Mouse (Mus musculus): ENCODE data around the gene Gpr183. TPM values are rescaled to one million over a fixed set of nuclear protein-coding genes. Genes with fewer than 3 reads are reported as not detected.

Gene Gpr183
- polyA plus RNA-seq, 1 experiment from 2014 or later = 4.0 TPM

DNA sequence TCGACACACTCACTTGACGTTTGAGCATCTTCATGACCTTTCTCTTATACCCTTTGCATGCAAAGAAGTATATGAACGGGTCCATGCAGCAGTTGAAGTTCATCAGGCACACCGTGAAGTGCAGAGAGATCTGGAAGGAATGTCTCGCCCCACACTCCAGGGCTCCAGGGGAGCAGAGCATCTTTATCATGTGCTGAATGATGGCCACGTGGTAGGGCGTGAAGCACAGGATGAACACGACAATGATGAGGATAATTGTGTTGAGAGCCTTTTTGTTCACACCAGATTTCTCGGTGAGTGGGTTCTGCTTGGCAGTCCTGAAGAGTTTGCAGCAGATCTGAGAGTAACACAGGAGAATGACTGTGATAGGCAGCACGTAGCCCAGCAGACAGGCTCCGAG lies 10.9 kb downstream of the Gpr183 start:
- Histone ChIP-seq H3K4me3 (ENCODE audit: low read length) (no peak overlapping the region), H3K27me3 (ENCODE audit: insufficient read depth, low read length) (no peaks in the 10 kb centered on the region), H3K9ac (replicated peaks; ENCODE audit: low read length) (no peak overlapping the region), H3K4me1 (ENCODE audit: insufficient read depth, low read length) (peaks cover 5% of the 10 kb centered on the region; the same call in 1 of the 2 replicates), H3K36me3 (ENCODE audit: insufficient read depth, low read length) (peaks cover 7% of the 10 kb centered on the region; the same call in 1 of the 2 replicates), H3K27ac (ENCODE audit: low read length) (no peak overlapping the region), H3K4me2 (replicated peaks; ENCODE audit: low read depth, low read length) (no peak overlapping the region), H3K9me3 (ENCODE audit: low read length) (no peaks in the 10 kb centered on the region)
- WGBS = 94% methylated on average over 11 of the region's 11 CpGs
- ATAC-seq (ENCODE audit: low FRiP score, low TSS enrichment) = no peak

DNA sequence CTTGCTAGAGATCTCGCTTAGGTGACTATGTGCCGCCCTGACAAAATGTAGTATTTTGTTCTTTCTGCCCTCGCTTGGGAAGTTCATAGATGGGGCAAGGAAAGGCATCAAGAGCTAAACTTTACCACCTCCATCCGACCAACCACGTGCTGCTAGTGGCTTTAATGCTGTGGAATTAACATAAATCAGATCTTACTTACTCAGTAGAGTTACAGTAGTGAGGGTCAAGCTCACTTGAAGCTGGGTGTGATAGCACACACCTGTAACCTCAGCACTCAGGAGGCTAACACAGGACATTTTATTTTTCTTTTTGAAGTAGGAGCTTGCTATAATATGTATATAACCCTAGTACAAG lies 13.0 kb downstream of the Gpr183 start:
- Histone ChIP-seq H3K36me3 (ENCODE audit: insufficient read depth, low read length) (peaks cover 7% of the 10 kb centered on the region; the same call in 1 of the 2 replicates), H3K4me1 (ENCODE audit: insufficient read depth, low read length) (peaks cover 2% of the 10 kb centered on the region; the same call in 1 of the 2 replicates), H3K9ac (replicated peaks; ENCODE audit: low read length) (no peak overlapping the region), H3K9me3 (ENCODE audit: low read length) (no peaks in the 10 kb centered on the region), H3K27me3 (ENCODE audit: insufficient read depth, low read length) (no peaks in the 10 kb centered on the region), H3K4me2 (replicated peaks; ENCODE audit: low read depth, low read length) (no peak overlapping the region), H3K27ac (ENCODE audit: low read length) (no peak overlapping the region), H3K4me3 (ENCODE audit: low read length) (no peak overlapping the region)
- 76% methylated on average over 5 of the region's 5 CpGs for WGBS
- no peak for ATAC-seq (ENCODE audit: low FRiP score, low TSS enrichment)

DNA sequence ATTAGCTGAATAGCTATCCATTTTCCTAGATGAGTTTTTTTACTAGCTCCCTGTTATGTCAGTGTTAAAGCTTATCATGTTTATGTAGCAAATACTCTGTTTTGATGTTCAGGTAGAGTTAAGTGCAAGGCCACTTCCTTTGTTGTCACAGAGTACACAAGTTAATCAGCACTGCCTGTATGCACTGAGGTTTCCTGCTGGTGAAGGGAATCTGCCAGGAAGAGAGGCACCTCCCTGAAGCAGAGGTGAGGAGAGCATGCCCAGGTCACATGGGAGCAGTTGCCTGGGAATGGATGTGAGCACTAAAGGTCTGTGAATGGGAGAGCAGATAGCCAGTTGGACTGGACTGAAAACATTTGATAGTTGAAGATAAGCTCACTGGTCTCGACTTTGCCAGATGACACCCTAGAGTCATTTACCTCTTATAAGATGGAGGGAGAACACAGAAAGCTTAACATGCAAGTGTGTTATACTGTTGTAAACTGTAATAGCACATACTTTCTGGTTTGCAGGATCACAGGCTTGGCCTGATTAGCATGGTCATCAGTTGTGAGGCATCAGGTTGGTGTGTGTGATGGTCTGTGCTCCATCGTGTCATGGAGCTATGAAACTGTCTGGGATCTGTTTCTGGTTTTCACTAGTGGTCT lies 13.5 kb downstream of the Gpr183 start:
- Histone ChIP-seq H3K27me3 (ENCODE audit: insufficient read depth, low read length) (no peaks in the 10 kb centered on the region), H3K4me1 (ENCODE audit: insufficient read depth, low read length) (peaks cover 4% of the 10 kb centered on the region; the same call in 1 of the 2 replicates), H3K4me2 (replicated peaks; ENCODE audit: low read depth, low read length) (no peak overlapping the region), H3K9me3 (ENCODE audit: low read length) (no peaks in the 10 kb centered on the region), H3K36me3 (ENCODE audit: insufficient read depth, low read length) (peaks cover 7% of the 10 kb centered on the region; the same call in 1 of the 2 replicates), H3K9ac (replicated peaks; ENCODE audit: low read length) (no peak overlapping the region), H3K4me3 (ENCODE audit: low read length) (no peak overlapping the region), H3K27ac (ENCODE audit: low read length) (no peak overlapping the region)
- 71% methylated on average over 2 of the region's 2 CpGs for WGBS
- no peak for ATAC-seq (ENCODE audit: low FRiP score, low TSS enrichment)

DNA sequence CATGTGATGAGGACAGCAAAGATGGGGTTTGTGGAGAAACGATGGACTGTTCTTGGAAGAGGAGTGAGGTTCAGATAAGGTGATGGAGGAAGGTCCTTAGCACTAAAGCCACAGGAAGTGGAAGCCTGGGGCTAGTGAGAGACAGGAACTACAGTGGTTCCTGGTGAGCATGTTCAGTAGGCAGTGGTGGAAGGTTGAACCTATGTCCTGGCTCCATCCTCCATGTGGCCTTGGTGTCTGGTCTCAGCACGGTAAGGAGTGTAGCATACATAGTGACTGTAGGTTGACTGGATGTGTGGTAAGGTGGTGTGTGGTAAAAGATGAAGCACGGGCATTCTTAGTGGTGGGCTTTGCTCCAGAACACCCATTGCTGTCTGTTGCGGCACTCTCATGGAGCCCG lies 15.1 kb downstream of the Gpr183 start:
- Histone ChIP-seq H3K4me1 (ENCODE audit: insufficient read depth, low read length) (peaks cover 6% of the 10 kb centered on the region; the same call in 1 of the 2 replicates), H3K27me3 (ENCODE audit: insufficient read depth, low read length) (no peaks in the 10 kb centered on the region), H3K9me3 (ENCODE audit: low read length) (no peaks in the 10 kb centered on the region), H3K4me2 (replicated peaks; ENCODE audit: low read depth, low read length) (no peak overlapping the region), H3K4me3 (ENCODE audit: low read length) (no peak overlapping the region), H3K36me3 (ENCODE audit: insufficient read depth, low read length) (peaks cover 6% of the 10 kb centered on the region; the same call in 1 of the 2 replicates), H3K9ac (replicated peaks; ENCODE audit: low read length) (no peak overlapping the region), H3K27ac (ENCODE audit: low read length) (no peak overlapping the region)
- no peak for ATAC-seq (ENCODE audit: low FRiP score, low TSS enrichment)
- 93% methylated on average over 5 of the region's 5 CpGs for WGBS

DNA sequence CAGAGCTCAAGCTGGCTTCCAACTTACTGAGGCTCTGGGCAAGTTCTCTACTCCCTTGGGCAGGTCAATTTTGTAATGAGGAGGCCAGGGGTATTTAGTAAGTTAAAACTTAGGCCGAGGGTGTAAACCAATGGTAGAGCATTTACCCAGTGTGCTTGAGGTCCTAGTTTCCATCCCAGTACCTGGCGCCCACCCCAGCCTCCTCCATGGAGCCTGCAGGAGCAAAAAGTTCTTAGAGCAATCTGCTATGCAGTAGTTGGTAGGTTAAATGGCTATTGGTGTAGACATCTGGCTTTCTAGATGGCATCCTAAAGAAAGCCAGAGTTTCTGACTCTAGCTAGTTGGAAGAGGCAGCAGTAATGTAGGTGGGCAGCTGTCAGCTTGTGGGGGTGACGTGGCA lies 15.6 kb downstream of the Gpr183 start:
- peaks cover 6% of the 10 kb centered on the region; the same call in 1 of the 2 replicates for H3K4me1 ChIP-seq (ENCODE audit: insufficient read depth, low read length)
- no peak for ATAC-seq (ENCODE audit: low FRiP score, low TSS enrichment)
- no peak overlapping the region for H3K4me2 ChIP-seq (replicated peaks; ENCODE audit: low read depth, low read length)
- no peak overlapping the region for H3K4me3 ChIP-seq (ENCODE audit: low read length)
- 94% methylated on average over 3 of the region's 3 CpGs for WGBS
- H3K27me3 ChIP-seq (ENCODE audit: insufficient read depth, low read length) = no peaks in the 10 kb centered on the region
- no peak overlapping the region for H3K27ac ChIP-seq (ENCODE audit: low read length)
- H3K36me3 ChIP-seq (ENCODE audit: insufficient read depth, low read length) = peaks cover 3% of the 10 kb centered on the region; the same call in 1 of the 2 replicates
- no peak overlapping the region for H3K9ac ChIP-seq (replicated peaks; ENCODE audit: low read length)
- H3K9me3 ChIP-seq (ENCODE audit: low read length) = no peaks in the 10 kb centered on the region

DNA sequence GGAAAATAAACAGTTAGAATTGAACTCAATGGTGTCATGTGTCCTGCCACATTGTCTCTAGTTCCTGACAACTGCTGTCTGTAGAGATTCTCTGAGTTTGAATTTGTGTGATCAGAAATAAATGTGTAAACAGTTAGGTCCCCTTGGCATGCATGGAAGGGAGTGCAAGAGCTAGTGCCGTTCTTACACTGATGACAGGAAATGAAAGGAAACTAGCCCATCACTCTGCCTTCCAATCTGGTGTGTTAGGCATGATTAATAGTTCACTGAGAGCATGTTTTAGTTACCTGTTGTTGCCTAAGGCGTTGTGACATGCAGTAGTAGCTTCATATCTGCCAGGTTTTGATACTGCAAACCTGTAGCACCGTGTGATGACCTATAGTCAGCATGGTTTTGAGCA lies 17.0 kb downstream of the Gpr183 start:
- 68% methylated on average over 3 of the region's 3 CpGs for WGBS
- H3K9ac ChIP-seq (replicated peaks; ENCODE audit: low read length) = no peak overlapping the region

DNA sequence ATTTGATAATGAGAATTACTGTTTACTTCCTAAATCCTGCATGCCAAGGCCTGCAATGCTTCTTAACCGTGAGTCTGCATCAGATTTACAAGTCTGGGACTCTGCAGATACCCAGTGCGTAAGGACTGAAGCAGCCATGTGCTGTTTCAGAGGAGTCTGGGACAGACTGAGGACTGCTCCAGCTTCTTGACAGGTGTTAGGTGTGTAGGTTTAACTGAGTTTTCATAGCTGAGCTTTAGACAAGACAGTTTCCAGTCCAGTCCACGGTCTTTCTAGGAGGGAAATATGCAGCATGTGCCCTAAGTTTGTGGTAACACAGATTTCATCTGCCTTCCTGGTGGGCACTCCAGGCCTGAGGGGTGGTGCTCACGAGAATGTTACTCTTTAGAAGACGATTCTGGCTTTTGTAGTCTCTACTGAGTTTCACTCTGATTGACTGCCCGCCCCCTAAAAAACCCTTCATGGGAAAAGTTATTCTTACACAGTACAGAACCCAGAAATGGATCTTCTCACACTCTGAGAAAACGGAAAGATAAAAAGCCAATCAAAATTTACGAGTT lies 17.7 kb downstream of the Gpr183 start:
- H3K27ac ChIP-seq (ENCODE audit: low read length) = peak overlapping the region; percentile 24; the same call in 1 of the 2 replicates
- ATAC-seq (ENCODE audit: low FRiP score, low TSS enrichment) = no peak
- H3K4me1 ChIP-seq (ENCODE audit: insufficient read depth, low read length) = peaks cover 6% of the 10 kb centered on the region; the same call in 1 of the 2 replicates
- H3K9ac ChIP-seq (replicated peaks; ENCODE audit: low read length) = no peak overlapping the region; the same call in 1 of the 2 replicates
- H3K4me3 ChIP-seq (ENCODE audit: low read length) = no peak overlapping the region
- H3K4me2 ChIP-seq (replicated peaks; ENCODE audit: low read depth, low read length) = no peak overlapping the region
- 0 out of 2 replicates have a peak, but pooled peaks cover 2% of the 10 kb centered on the region for H3K9me3 ChIP-seq (ENCODE audit: low read length)
- H3K27me3 ChIP-seq (ENCODE audit: insufficient read depth, low read length) = no peaks in the 10 kb centered on the region
- H3K36me3 ChIP-seq (ENCODE audit: insufficient read depth, low read length) = no peaks in the 10 kb centered on the region
- WGBS = 62% methylated on average over 8 of the region's 8 CpGs

More for the DNA sequence above, 17.0 kb downstream of the Gpr183 start:
- Histone ChIP-seq H3K9me3 (ENCODE audit: low read length) (0 out of 2 replicates have a peak, but pooled peaks cover 2% of the 10 kb centered on the region), H3K4me1 (ENCODE audit: insufficient read depth, low read length) (peaks cover 6% of the 10 kb centered on the region; the same call in 1 of the 2 replicates), H3K27ac (ENCODE audit: low read length) (no peak overlapping the region), H3K4me3 (ENCODE audit: low read length) (no peak overlapping the region), H3K4me2 (replicated peaks; ENCODE audit: low read depth, low read length) (no peak overlapping the region), H3K27me3 (ENCODE audit: insufficient read depth, low read length) (no peaks in the 10 kb centered on the region), H3K36me3 (ENCODE audit: insufficient read depth, low read length) (no peaks in the 10 kb centered on the region)
- ATAC-seq (ENCODE audit: low FRiP score, low TSS enrichment) = no peak

DNA sequence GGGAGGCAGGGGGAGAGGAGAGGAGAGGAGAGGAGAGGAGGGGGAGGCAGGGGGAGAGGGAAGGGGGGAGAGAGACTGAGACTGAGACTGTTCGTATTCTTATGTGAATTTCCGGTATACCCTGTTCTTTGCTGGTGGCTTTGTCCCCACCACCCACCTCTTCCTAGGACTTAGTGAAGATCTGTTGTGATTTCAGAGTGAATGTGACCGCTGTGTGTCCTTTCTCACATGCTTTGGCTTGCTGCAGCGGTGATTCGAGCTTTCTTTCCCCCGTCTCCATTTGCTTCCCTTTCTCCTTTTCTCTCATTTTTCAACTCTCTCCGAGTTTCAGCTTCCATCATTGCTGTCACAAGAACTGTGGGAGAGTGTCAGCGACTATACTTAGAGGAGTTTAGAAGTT lies 18.3 kb downstream of the Gpr183 start:
- no peak for ATAC-seq (ENCODE audit: low FRiP score, low TSS enrichment)
- H3K9ac ChIP-seq (replicated peaks; ENCODE audit: low read length) = no peak overlapping the region
- H3K9me3 ChIP-seq (ENCODE audit: low read length) = 0 out of 2 replicates have a peak, but pooled peaks cover 2% of the 10 kb centered on the region
- 51% methylated on average over 8 of the region's 8 CpGs for WGBS
- H3K4me2 ChIP-seq (replicated peaks; ENCODE audit: low read depth, low read length) = no peak overlapping the region
- H3K27ac ChIP-seq (ENCODE audit: low read length) = peak overlapping the region; percentile 24; the same call in 1 of the 2 replicates
- no peak overlapping the region for H3K4me3 ChIP-seq (ENCODE audit: low read length)
- no peaks in the 10 kb centered on the region for H3K36me3 ChIP-seq (ENCODE audit: insufficient read depth, low read length)
- peaks cover 6% of the 10 kb centered on the region; the same call in 1 of the 2 replicates for H3K4me1 ChIP-seq (ENCODE audit: insufficient read depth, low read length)
- no peaks in the 10 kb centered on the region for H3K27me3 ChIP-seq (ENCODE audit: insufficient read depth, low read length)

DNA sequence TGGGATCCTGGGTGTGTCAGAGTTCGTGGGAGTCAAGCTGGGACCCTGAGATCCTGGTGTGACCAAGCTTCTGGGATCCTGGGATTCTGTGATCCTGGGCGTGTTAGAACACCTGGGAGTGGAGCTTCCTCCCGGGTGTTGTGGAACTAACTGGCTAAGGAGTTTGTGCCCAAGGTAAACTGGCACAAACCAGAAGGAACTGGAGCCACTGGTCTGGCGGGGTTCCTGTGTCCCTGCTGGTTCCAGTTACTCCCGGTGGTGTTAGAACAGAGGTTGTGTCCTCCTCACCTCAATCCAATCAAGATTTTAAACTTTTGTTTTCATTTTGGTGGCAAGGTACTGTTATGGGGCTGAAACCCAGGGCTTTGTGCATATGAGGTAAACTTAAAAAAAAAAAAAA lies 18.9 kb downstream of the Gpr183 start:
- no peaks in the 10 kb centered on the region for H3K36me3 ChIP-seq (ENCODE audit: insufficient read depth, low read length)
- H3K4me1 ChIP-seq (ENCODE audit: insufficient read depth, low read length) = peaks cover 6% of the 10 kb centered on the region; the same call in 1 of the 2 replicates
- no peak overlapping the region for H3K4me2 ChIP-seq (replicated peaks; ENCODE audit: low read depth, low read length)
- H3K9ac ChIP-seq (replicated peaks; ENCODE audit: low read length) = no peak overlapping the region
- H3K4me3 ChIP-seq (ENCODE audit: low read length) = no peak overlapping the region
- H3K27me3 ChIP-seq (ENCODE audit: insufficient read depth, low read length) = no peaks in the 10 kb centered on the region
- 81% methylated on average over 5 of the region's 5 CpGs for WGBS
- 0 out of 2 replicates have a peak, but pooled peaks cover 2% of the 10 kb centered on the region for H3K9me3 ChIP-seq (ENCODE audit: low read length)
- H3K27ac ChIP-seq (ENCODE audit: low read length) = no peak overlapping the region
- ATAC-seq (ENCODE audit: low FRiP score, low TSS enrichment) = no peak

DNA sequence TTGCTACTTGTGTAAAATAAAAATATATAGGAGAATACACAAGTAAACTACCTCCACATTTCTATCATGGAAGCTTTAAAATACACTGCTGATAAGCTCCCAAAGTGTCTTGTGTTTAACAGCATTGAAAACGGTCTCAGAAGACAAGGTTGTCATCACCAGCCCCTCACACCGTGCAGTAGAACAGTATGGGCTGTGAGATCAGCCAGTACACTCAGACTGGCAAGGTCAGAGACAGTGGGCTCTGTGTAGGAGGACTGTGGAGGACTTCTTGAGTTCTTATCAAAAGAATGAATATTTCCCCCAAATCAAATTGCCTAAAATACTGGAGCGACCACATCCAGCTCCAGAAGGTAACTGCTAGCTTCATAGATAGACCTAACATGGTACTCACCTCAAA lies 25.4 kb downstream of the Gpr183 start:
- H3K4me1 ChIP-seq (ENCODE audit: insufficient read depth, low read length) = no peaks in the 10 kb centered on the region
- WGBS = 96% methylated on average over 3 of the region's 3 CpGs
- no peak for ATAC-seq (ENCODE audit: low FRiP score, low TSS enrichment)
- H3K4me2 ChIP-seq (replicated peaks; ENCODE audit: low read depth, low read length) = no peak overlapping the region
- H3K36me3 ChIP-seq (ENCODE audit: insufficient read depth, low read length) = peaks cover 11% of the 10 kb centered on the region; the same call in 1 of the 2 replicates
- H3K9ac ChIP-seq (replicated peaks; ENCODE audit: low read length) = no peak overlapping the region
- no peak overlapping the region for H3K4me3 ChIP-seq (ENCODE audit: low read length)
- no peak overlapping the region for H3K27ac ChIP-seq (ENCODE audit: low read length)
- H3K27me3 ChIP-seq (ENCODE audit: insufficient read depth, low read length) = no peaks in the 10 kb centered on the region
- H3K9me3 ChIP-seq (ENCODE audit: low read length) = peaks cover 11% of the 10 kb centered on the region; the same call in 1 of the 2 replicates
